Mouse (Mus musculus) midbrain, embryonic 16.5 days (tissue): ENCODE data around the gene Fam120b. TPM values are rescaled to one million over a fixed set of nuclear protein-coding genes. Genes with fewer than 3 reads are reported as not detected.
A peak's percentile ranks its signal among the peaks of the same experiment; 100 is the strongest.
"Not testable (repeated sequence)": the region's sequence is repeated elsewhere in the genome, so short reads cannot be mapped to it uniquely, and the experiment has no call there.

ENCODE experiments used
- ATAC-seq: fragments of 200-750 bp; cut with Nextera tagmentation; 2 replicates; pipeline ENCODE4 v1.8.0; 2017; ENCODE audit warnings: moderate TSS enrichment
- H3K27ac ChIP-seq: fragments of 300-500 bp; sonication (generic); 2 replicates; pipeline ENCODE4 v1.5.1; 2014; ENCODE audit warnings: mild to moderate bottlenecking, low read length, mixed read lengths
- H3K27me3 ChIP-seq: fragments of 300-500 bp; sonication (generic); 2 replicates; pipeline ENCODE4 v1.6.1; 2014; ENCODE audit warnings: low read depth, low read length, mixed read lengths; ENCODE audit not compliant: control insufficient read depth, insufficient read depth
- H3K36me3 ChIP-seq: fragments of 300-500 bp; sonication (generic); 2 replicates; pipeline ENCODE4 v1.6.1; 2014; ENCODE audit warnings: mild to moderate bottlenecking, low read length, moderate library complexity, mixed read lengths; ENCODE audit not compliant: control insufficient read depth, insufficient read depth
- H3K4me1 ChIP-seq: fragments of 300-500 bp; sonication (generic); 2 replicates; pipeline ENCODE4 v1.6.1; 2014; ENCODE audit warnings: mild to moderate bottlenecking, low read length, mixed read lengths; ENCODE audit not compliant: control insufficient read depth, insufficient read depth
- H3K4me2 ChIP-seq: fragments of 300-500 bp; sonication (generic); 2 replicates; pipeline ENCODE4 v1.6.1; 2014; ENCODE audit warnings: mild to moderate bottlenecking, low read length, mixed read lengths
- H3K4me3 ChIP-seq: fragments of 300-500 bp; sonication (generic); 2 replicates; pipeline ENCODE4 v1.5.1; 2014; ENCODE audit warnings: low read depth, mild to moderate bottlenecking, low read length, moderate library complexity, mixed read lengths
- H3K9ac ChIP-seq: fragments of 300-500 bp; sonication (generic); 2 replicates; pipeline ENCODE4 v1.6.1; 2014; ENCODE audit warnings: low read depth, low read length, mixed read lengths
- H3K9me3 ChIP-seq: fragments of 300-500 bp; sonication (generic); replicated peaks from 2 replicates; pipeline ENCODE4 v1.6.1; 2014; ENCODE audit warnings: mild to moderate bottlenecking, low read length, mixed read lengths; ENCODE audit not compliant: control insufficient read depth, poor library complexity, severe bottlenecking
- WGBS: fragments of 180-500 bp; shearing (Covaris S2); extraction: QIAGEN DNeasy Blood & Tissue Kit; methylation state at CpG from one replicate; pipeline ENCODE4 v1.1.7; 2014; 5-methylcytosine and 5-hydroxymethylcytosine counted together
- polyA plus RNA-seq: library from polyadenylated mRNA; unstranded; fragments of >200 nt; fragmentation: Nextera tagmentation; extraction: Ambion mirVana; gene quantifications from 2 replicates; pipeline ENCODE4 v1.2.1, GENCODE M21; 2015

Gene Fam120b
- polyA plus RNA-seq, 1 experiment from 2014 or later = 50.0 TPM

GRCm38 (mm10) chr17:15440067-15440462 is 44.1 kb downstream of the Fam120b start:
- Histone ChIP-seq H3K9me3 (no peaks in the 10 kb centered on the region), H3K4me2 (no peak overlapping the region), H3K27ac (no peak overlapping the region), H3K36me3 (no peaks in the 10 kb centered on the region), H3K4me1 (peaks cover 12% of the 10 kb centered on the region), H3K4me3 (no peak overlapping the region), H3K9ac (peak overlapping the region; percentile 48; the same call in 1 of the 2 replicates), H3K27me3 (no peaks in the 10 kb centered on the region)
- no peak for ATAC-seq
- 62% methylated on average over 8 of the region's 8 CpGs for WGBS

DNA sequence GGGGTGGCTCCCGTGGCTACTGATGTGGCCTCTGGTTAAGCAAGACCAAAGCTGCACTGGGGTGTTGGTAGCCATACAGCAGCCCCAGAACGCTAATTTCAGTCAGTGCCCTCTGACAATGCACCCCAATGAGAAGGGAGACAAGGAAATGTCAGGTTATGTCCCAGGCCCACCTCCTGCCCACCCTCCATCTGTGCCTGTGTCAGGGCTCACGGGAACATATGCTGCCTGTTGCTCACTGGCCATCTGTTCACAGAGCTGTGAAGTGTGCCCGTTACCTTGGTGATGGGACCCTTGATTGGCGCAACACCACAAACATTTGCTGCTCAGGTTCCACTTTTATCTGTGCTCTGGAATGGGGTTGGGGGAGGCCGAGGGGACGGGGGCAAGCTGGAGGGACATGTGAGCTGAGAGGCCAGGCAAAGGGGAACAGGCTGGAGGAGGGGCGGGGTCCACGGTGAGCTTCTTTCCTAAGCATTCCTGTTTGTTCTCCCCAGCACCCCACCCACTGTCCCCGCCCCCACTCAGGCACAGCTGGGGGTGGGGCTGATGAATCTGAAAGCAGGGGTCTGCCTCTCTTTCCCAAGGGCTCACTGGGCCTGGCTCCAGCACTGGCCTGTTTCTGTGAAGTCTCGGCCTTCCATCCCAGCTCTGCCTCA is 44.6 kb downstream of the Fam120b start:
- Histone ChIP-seq H3K36me3 (no peaks in the 10 kb centered on the region), H3K9me3 (no peaks in the 10 kb centered on the region), H3K4me2 (peak overlapping the region; percentile 19; the same call in 1 of the 2 replicates), H3K4me1 (peaks cover 12% of the 10 kb centered on the region), H3K27ac (no peak overlapping the region), H3K4me3 (no peak overlapping the region), H3K9ac (peak overlapping the region; percentile 48), H3K27me3 (no peaks in the 10 kb centered on the region)
- 3% methylated on average over 10 of the region's 11 CpGs for WGBS
- peak; percentile 83 for ATAC-seq

GRCm38 (mm10) chr17:15445421-15445820 is 49.4 kb downstream of the Fam120b start:
- WGBS = 90% methylated on average over 3 of the region's 3 CpGs
- Histone ChIP-seq H3K9ac (no peak overlapping the region), H3K9me3 (no peaks in the 10 kb centered on the region), H3K27me3 (no peaks in the 10 kb centered on the region), H3K36me3 (no peaks in the 10 kb centered on the region), H3K4me1 (peaks cover 7% of the 10 kb centered on the region), H3K27ac (no peak overlapping the region), H3K4me3 (no peak overlapping the region), H3K4me2 (no peak overlapping the region)
- ATAC-seq = no peak

- H3K9ac ChIP-seq = no peak overlapping the region
- no peak for ATAC-seq
- H3K4me2 ChIP-seq = no peak overlapping the region
- 62% methylated on average over 5 of the region's 5 CpGs for WGBS
- no peaks in the 10 kb centered on the region for H3K36me3 ChIP-seq
- H3K27me3 ChIP-seq = no peaks in the 10 kb centered on the region
- H3K4me1 ChIP-seq = no peaks in the 10 kb centered on the region
- H3K4me3 ChIP-seq = no peak overlapping the region
- no peak overlapping the region for H3K27ac ChIP-seq
- H3K9me3 ChIP-seq = no peaks in the 10 kb centered on the region
Measured at GRCm38 (mm10) chr17:15447831-15448230, 51.8 kb downstream of the Fam120b start.

- not testable (repeated sequence) for H3K4me2 ChIP-seq, H3K9me3 ChIP-seq, H3K4me3 ChIP-seq, H3K4me1 ChIP-seq, H3K36me3 ChIP-seq, H3K9ac ChIP-seq, ATAC-seq, H3K27me3 ChIP-seq, H3K27ac ChIP-seq
- WGBS = 72% methylated on average over 5 of the region's 6 CpGs
Measured at GRCm38 (mm10) chr17:15449144-15449543, 53.1 kb downstream of the Fam120b start.

DNA sequence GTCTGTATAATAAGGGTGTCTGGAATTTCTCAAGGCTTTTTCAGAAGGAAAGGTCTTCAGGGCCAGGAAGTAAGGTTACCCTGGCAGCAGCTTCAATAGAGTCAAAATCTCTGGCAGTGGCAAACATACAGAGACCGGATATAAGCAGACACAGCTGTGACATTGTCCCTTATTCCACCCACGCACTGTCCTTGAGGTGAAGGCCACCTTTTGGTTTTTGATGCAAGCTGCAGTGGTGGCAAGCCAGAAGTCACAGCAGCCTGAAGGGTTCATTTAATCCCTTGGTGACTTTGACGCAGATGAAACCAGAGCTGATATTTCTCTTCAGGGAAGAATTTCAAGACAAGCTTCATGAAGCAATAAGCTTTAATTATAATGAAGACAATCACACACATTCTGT is 53.6 kb downstream of the Fam120b start:
- no peaks in the 10 kb centered on the region for H3K27me3 ChIP-seq
- no peak overlapping the region for H3K9ac ChIP-seq
- H3K4me1 ChIP-seq = no peaks in the 10 kb centered on the region
- H3K9me3 ChIP-seq = no peaks in the 10 kb centered on the region
- no peak overlapping the region for H3K4me3 ChIP-seq
- 81% methylated on average over 3 of the region's 3 CpGs for WGBS
- no peak for ATAC-seq
- no peaks in the 10 kb centered on the region for H3K36me3 ChIP-seq
- H3K27ac ChIP-seq = no peak overlapping the region
- H3K4me2 ChIP-seq = no peak overlapping the region

DNA sequence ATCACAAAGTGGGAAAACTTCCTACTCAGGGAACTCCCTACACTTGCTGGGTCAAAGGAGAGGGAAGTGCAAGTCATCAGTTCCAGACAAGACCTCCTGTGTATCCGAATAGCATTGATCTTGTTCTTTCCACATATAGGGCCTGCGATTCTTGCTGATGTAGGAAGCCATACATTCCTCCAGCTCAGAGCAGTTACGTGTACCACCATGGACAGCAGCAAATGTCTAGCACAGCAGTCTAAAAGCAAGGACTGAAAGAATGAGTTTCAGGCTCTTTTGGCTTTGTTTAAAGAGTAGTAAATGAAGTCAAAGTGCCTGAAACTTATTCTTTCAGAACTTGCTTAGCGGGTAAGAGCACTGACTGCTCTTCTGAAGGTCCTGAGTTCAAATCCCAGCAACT is 59.2 kb downstream of the Fam120b start:
- H3K27me3 ChIP-seq = no peaks in the 10 kb centered on the region
- H3K9me3 ChIP-seq = no peaks in the 10 kb centered on the region
- no peak overlapping the region for H3K4me2 ChIP-seq
- H3K4me3 ChIP-seq = no peak overlapping the region
- 81% methylated on average over 4 of the region's 4 CpGs for WGBS
- H3K4me1 ChIP-seq = no peaks in the 10 kb centered on the region
- H3K9ac ChIP-seq = no peak overlapping the region
- H3K27ac ChIP-seq = no peak overlapping the region
- ATAC-seq = no peak
- H3K36me3 ChIP-seq = no peaks in the 10 kb centered on the region

DNA sequence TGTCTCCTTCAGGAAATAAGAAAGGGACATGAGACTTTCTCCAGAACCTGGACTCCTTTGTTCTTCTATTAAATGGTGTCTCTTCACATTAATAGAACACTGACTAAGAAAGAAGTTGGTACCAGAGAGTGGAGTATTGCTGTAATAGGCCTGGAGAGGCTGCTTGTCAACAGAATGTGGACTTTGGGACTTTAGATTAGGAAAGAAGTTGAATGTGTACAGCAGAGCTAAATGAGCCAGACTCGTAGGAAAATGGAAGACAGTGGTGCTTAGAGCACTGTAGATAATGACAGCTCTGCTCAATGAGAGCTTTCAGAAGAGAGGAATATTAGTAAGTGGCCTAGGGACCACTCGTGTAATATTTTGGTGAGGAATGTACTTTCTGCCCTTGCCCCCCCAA is 60.6 kb downstream of the Fam120b start:
- Histone ChIP-seq H3K27me3 (no peaks in the 10 kb centered on the region), H3K27ac (no peak overlapping the region), H3K4me3 (no peak overlapping the region), H3K4me1 (no peaks in the 10 kb centered on the region), H3K9ac (no peak overlapping the region), H3K9me3 (no peaks in the 10 kb centered on the region), H3K36me3 (no peaks in the 10 kb centered on the region), H3K4me2 (no peak overlapping the region)
- ATAC-seq = no peak
- WGBS = 85% methylated on average over 2 of the region's 2 CpGs

- Histone ChIP-seq H3K27me3 (no peaks in the 10 kb centered on the region), H3K9ac (no peak overlapping the region), H3K9me3 (no peaks in the 10 kb centered on the region), H3K4me2 (no peak overlapping the region), H3K4me3 (no peak overlapping the region), H3K4me1 (no peaks in the 10 kb centered on the region), H3K27ac (no peak overlapping the region), H3K36me3 (no peaks in the 10 kb centered on the region)
- ATAC-seq = no peak
- 93% methylated on average over 4 of the region's 4 CpGs for WGBS
Measured at GRCm38 (mm10) chr17:15459761-15460160, 63.8 kb downstream of the Fam120b start.
